Mouse (Mus musculus): Measurements from ENCODE around the gene Il17c.

DNA sequence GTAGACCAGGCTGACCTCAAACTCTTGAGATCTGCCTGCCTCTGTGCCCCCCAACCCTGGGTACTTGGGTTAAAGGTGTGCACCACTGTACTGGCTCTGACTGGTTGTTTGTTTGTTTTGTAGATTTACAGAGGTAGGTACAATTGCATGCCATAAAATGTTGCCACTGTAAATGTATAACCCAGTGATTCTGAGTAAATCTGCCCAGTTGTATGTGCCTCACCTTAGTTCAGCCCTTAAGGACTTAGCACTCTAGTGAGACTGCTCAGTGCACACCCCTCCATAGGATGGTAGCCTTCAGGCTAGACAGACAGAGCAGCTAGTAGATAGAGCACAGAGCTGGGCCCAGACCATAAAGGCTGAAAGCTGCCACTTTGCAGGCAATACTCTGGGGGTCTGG is 28.1 kb upstream of the Il17c start:
- TF ChIP-seq CTCF (IDR thresholded peaks at IDR 0.05; ENCODE audit: low read depth) (no peak), EP300 (IDR thresholded peaks at IDR 0.05; ENCODE audit: low read depth) (no peak)

Measured in liver, embryonic 14.5 days (tissue).